Mouse (Mus musculus) brain, embryonic 14.5 days (tissue): ENCODE data around the gene Loxl1. TPM values are rescaled to one million over a fixed set of nuclear protein-coding genes. Genes with fewer than 3 reads are reported as not detected.

Source experiments
- DNase-seq: peaks from one replicate; pipeline ENCODE4 v3.0.0-alpha.2; 2011; ENCODE audit warnings: low read depth
- CTCF ChIP-seq: fragments of 200-500 bp; IDR thresholded peaks from 2 replicates; pipeline ENCODE4 v1.5.1; 2012; ENCODE audit warnings: inconsistent platforms, mild to moderate bottlenecking, moderate library complexity, borderline replicate concordance; ENCODE audit not compliant: insufficient read depth, insufficient read length; ENCODE audit errors: extremely low read depth
- POLR2A ChIP-seq: fragments of 200-500 bp; IDR thresholded peaks from 2 replicates; pipeline ENCODE4 v1.6.1; 2012; ENCODE audit warnings: mild to moderate bottlenecking, inconsistent platforms, borderline replicate concordance; ENCODE audit not compliant: poor library complexity, insufficient read depth, insufficient read length, severe bottlenecking; ENCODE audit errors: extremely low read depth
- polyA plus RNA-seq: library from polyadenylated mRNA; depleted of rRNA; stranded (reverse); fragments of >200 nt; gene quantifications from 2 replicates; pipeline ENCODE4 v1.2.3, GENCODE M21; 2012; rRNA removed

Loxl1 gene
- polyA plus RNA-seq, 1 experiment = 14.4 TPM

GRCm38 (mm10) chr9:58241780-58242485, 71.1 kb downstream of the Loxl1 start:
- TF ChIP-seq POLR2A (no peak), CTCF (no peak)
- peak; percentile 88 for DNase-seq

Other genes with a start within 250 kb of the Loxl1 start
- 14.2 and 18.6 TPM in 2 replicates for gene Stra6, start 249.4 kb downstream of the Loxl1 start, polyA plus RNA-seq
- gene Ccdc33, start 194.4 kb downstream of the Loxl1 start, polyA plus RNA-seq = 0.89 and 1.2 TPM in 2 replicates
- gene Islr, start 108.9 kb downstream of the Loxl1 start, polyA plus RNA-seq = 57.7 and 67.1 TPM in 2 replicates
- 364 and 418 TPM in 2 replicates for gene Islr2, start 108.9 kb downstream of the Loxl1 start, polyA plus RNA-seq
- gene Pml, start 63.4 kb downstream of the Loxl1 start, polyA plus RNA-seq = 6.8 and 7.1 TPM in 2 replicates
- gene Stoml1, start 60.0 kb downstream of the Loxl1 start, polyA plus RNA-seq = 123 and 145 TPM in 2 replicates
- gene Tbc1d21, start 57.3 kb upstream of the Loxl1 start, polyA plus RNA-seq = not detected in 2 replicates
- 34.7 and 45.2 TPM in 2 replicates for gene Insyn1, start 175.4 kb upstream of the Loxl1 start, polyA plus RNA-seq
- gene Cd276, start 242.3 kb upstream of the Loxl1 start, polyA plus RNA-seq = 34.6 and 47.1 TPM in 2 replicates